Mouse (Mus musculus) cortical plate, adult 2 months (tissue): ENCODE results near the gene Whrn. TPM values are rescaled to one million over a fixed set of nuclear protein-coding genes. Genes with fewer than 3 reads are reported as not detected.

Experiments used
- H3K27ac ChIP-seq: fragments of 200-500 bp; 2 replicates; pipeline ENCODE4 v1.5.1; 2012; ENCODE audit warnings: low read length, control low read depth, inconsistent platforms; ENCODE audit not compliant: insufficient read depth
- H3K4me1 ChIP-seq: fragments of 200-500 bp; 2 replicates; pipeline ENCODE4 v1.6.1; 2011; ENCODE audit warnings: low read length; ENCODE audit not compliant: control insufficient read depth, insufficient read depth
- H3K4me3 ChIP-seq: fragments of 200-500 bp; 2 replicates; pipeline ENCODE4 v1.5.1; 2011; ENCODE audit warnings: mild to moderate bottlenecking, low read length, control low read depth; ENCODE audit not compliant: insufficient read depth
- CTCF ChIP-seq: fragments of 200-500 bp; IDR thresholded peaks from 2 replicates; pipeline ENCODE4 v1.5.1; 2011; ENCODE audit warnings: mild to moderate bottlenecking, control low read depth, low read length; ENCODE audit not compliant: insufficient read depth; ENCODE audit errors: extremely low read depth
- POLR2A ChIP-seq: fragments of 200-500 bp; IDR thresholded peaks from 2 replicates; pipeline ENCODE4 v1.6.1; 2011; ENCODE audit warnings: mild to moderate bottlenecking, low read length, control low read depth; ENCODE audit not compliant: insufficient read depth; ENCODE audit errors: extremely low read depth
- polyA plus RNA-seq: library from polyadenylated mRNA; depleted of rRNA; stranded (reverse); fragments of >200 nt; gene quantifications from 2 replicates; pipeline ENCODE4 v1.2.3, GENCODE M21; 2012

The Whrn gene
- polyA plus RNA-seq, 1 experiment: 56.2 TPM

GRCm38 (mm10) chr4:63494967-63495914 is 550 bp downstream of the Whrn start:
- no peak for TF ChIP-seq CTCF
- TF ChIP-seq POLR2A: no peak
- Histone ChIP-seq H3K4me3 (peak overlapping the region; percentile 16), H3K27ac (no peak overlapping the region; the same call in 1 of the 2 replicates), H3K4me1 (peaks cover 1% of the 10 kb centered on the region; the same call in 1 of the 2 replicates)

GRCm38 (mm10) chr4:63494401-63494966 is 1.3 kb downstream of the Whrn start:
- Histone ChIP-seq H3K27ac (no peak overlapping the region; the same call in 1 of the 2 replicates), H3K4me1 (peaks cover 1% of the 10 kb centered on the region; the same call in 1 of the 2 replicates), H3K4me3 (peak overlapping the region; percentile 16)
- TF ChIP-seq POLR2A (no peak), CTCF (no peak)

- peaks cover 1% of the 10 kb centered on the region; the same call in 1 of the 2 replicates for H3K4me1 ChIP-seq
- H3K4me3 ChIP-seq: peak overlapping the region; percentile 17; the same call in 1 of the 2 replicates
- no peak overlapping the region for H3K27ac ChIP-seq
- TF ChIP-seq POLR2A (no peak), CTCF (no peak)
Observed at GRCm38 (mm10) chr4:63493351-63494121, 2.3 kb downstream of the Whrn start.

GRCm38 (mm10) chr4:63491521-63491920 is 4.3 kb downstream of the Whrn start:
- no peak overlapping the region for H3K27ac ChIP-seq
- no peak overlapping the region for H3K4me3 ChIP-seq
- peaks cover 1% of the 10 kb centered on the region; the same call in 1 of the 2 replicates for H3K4me1 ChIP-seq
- TF ChIP-seq CTCF: no peak
- no peak for TF ChIP-seq POLR2A

- no peak overlapping the region for H3K27ac ChIP-seq
- TF ChIP-seq POLR2A (no peak), CTCF (no peak)
- peaks cover 1% of the 10 kb centered on the region; the same call in 1 of the 2 replicates for H3K4me1 ChIP-seq
- H3K4me3 ChIP-seq: no peak overlapping the region
Observed at GRCm38 (mm10) chr4:63490146-63490545, 5.6 kb downstream of the Whrn start.

GRCm38 (mm10) chr4:63489676-63490075 is 6.1 kb downstream of the Whrn start:
- Histone ChIP-seq H3K27ac (no peak overlapping the region), H3K4me1 (peaks cover 1% of the 10 kb centered on the region; the same call in 1 of the 2 replicates)
- no peak for TF ChIP-seq POLR2A
- TF ChIP-seq CTCF: no peak

GRCm38 (mm10) chr4:63487916-63488315 is 7.9 kb downstream of the Whrn start:
- no peak overlapping the region for H3K4me3 ChIP-seq
- H3K27ac ChIP-seq: no peak overlapping the region
- TF ChIP-seq CTCF (no peak), POLR2A (no peak)
- no peaks in the 10 kb centered on the region; the same call in 1 of the 2 replicates for H3K4me1 ChIP-seq

More at GRCm38 (mm10) chr4:63489676-63490075, 6.1 kb downstream of the Whrn start:
- no peak overlapping the region for H3K4me3 ChIP-seq

GRCm38 (mm10) chr4:63487256-63487655 is 8.5 kb downstream of the Whrn start:
- TF ChIP-seq POLR2A: no peak
- no peak for TF ChIP-seq CTCF
- Histone ChIP-seq H3K4me1 (no peaks in the 10 kb centered on the region), H3K27ac (no peak overlapping the region), H3K4me3 (no peak overlapping the region)

GRCm38 (mm10) chr4:63486523-63486922 is 9.3 kb downstream of the Whrn start:
- no peaks in the 10 kb centered on the region for H3K4me1 ChIP-seq
- no peak overlapping the region for H3K27ac ChIP-seq
- no peak overlapping the region for H3K4me3 ChIP-seq
- TF ChIP-seq CTCF (no peak), POLR2A (no peak)
